Comparison of ENCODE assay signal across 8 mouse cellular contexts in genomic region chr11:6274387-6275093, GRCm38 (mm10). TPM values are rescaled to one million over a fixed set of nuclear protein-coding genes. Genes with fewer than 3 reads are reported as not detected.
DNase-seq lines count a peak whose midpoint lies in the region; ATAC-seq and TF ChIP-seq lines count a peak whose summit lies in the region.

Gene Tmed4 (minus strand): TSS chr11:6274870.

- ATAC-seq in frontal cortex, adult (ENCODE audit: low TSS enrichment), result peak; percentile 96
- ATAC-seq in lung, postnatal 0 days, result peak; percentile 97

- TF ChIP-seq EP300 in lung, postnatal 0 days (IDR thresholded peaks at IDR 0.05), result no peak

- H3K27me3 ChIP-seq in hindbrain, embryonic 10.5 days (ENCODE audit: insufficient read depth, poor library complexity, severe bottlenecking), result no peaks in the 10 kb centered on the region
- no peaks in the 10 kb centered on the region for H3K27me3 ChIP-seq in lung, postnatal 0 days (replicated peaks; ENCODE audit: insufficient read depth, low read length)

- H3K4me3 ChIP-seq in hindbrain, embryonic 10.5 days, result peak within 1 kb of the TSS; percentile 93
- peak within 1 kb of the TSS; percentile 68 for H3K4me3 ChIP-seq in lung, postnatal 0 days (ENCODE audit: low read depth, low read length)

- H3K27ac ChIP-seq in hindbrain, embryonic 10.5 days, result peak within 1 kb of the TSS; percentile 94
- H3K27ac ChIP-seq in lung, postnatal 0 days (ENCODE audit: low read length), result peak within 1 kb of the TSS; percentile 43

- H3K36me3 ChIP-seq in hindbrain, embryonic 10.5 days, result peaks cover 32% of the 10 kb centered on the region
- peaks cover 17% of the 10 kb centered on the region; the same call in 1 of the 2 replicates for H3K36me3 ChIP-seq in lung, postnatal 0 days (ENCODE audit: insufficient read depth, low read length)

- peak; percentile 93 for TF ChIP-seq CTCF in lung, postnatal 0 days (IDR thresholded peaks at IDR 0.05)

- under 1% methylated on average over 39 of the region's 39 CpGs for WGBS in hindbrain, embryonic 10.5 days
- 1% methylated on average over 39 of the region's 39 CpGs for WGBS in lung, postnatal 0 days

- H3K4me1 ChIP-seq in hindbrain, embryonic 10.5 days (replicated peaks), result peaks cover 29% of the 10 kb centered on the region
- peaks cover 5% of the 10 kb centered on the region; the same call in 1 of the 2 replicates for H3K4me1 ChIP-seq in lung, postnatal 0 days (ENCODE audit: insufficient read depth, low read depth, low read length)

- H3K9ac ChIP-seq in lung, postnatal 0 days (replicated peaks; ENCODE audit: low read depth), result peak within 1 kb of the TSS; percentile 74

- H3K4me2 ChIP-seq in lung, postnatal 0 days (replicated peaks; ENCODE audit: low read depth, low read length), result peak within 1 kb of the TSS; percentile 92

- DNase-seq in MN1 (ENCODE audit: low spot score), result peak; percentile 100
- peak; percentile 99 for DNase-seq in cerebellum, adult 9-10 months
- DNase-seq in hindbrain, embryonic 10.5 days (ENCODE audit: low spot score), result peak; percentile 97
- DNase-seq in layer of hippocampus, adult 9-11 months, result peak; percentile 97
- DNase-seq in lung, postnatal 0 days (ENCODE audit: low spot score), result peak; percentile 99
- peak; percentile 95 for DNase-seq in ovary, postnatal 14 days (ENCODE audit: low spot score)
- DNase-seq in thymus, postnatal 14 days, result peak; percentile 99

- no peaks in the 10 kb centered on the region for H3K9me3 ChIP-seq in hindbrain, embryonic 10.5 days
- no peaks in the 10 kb centered on the region for H3K9me3 ChIP-seq in lung, postnatal 0 days (ENCODE audit: low read length)

RNA-seq across cellular contexts. Expression of gene Tmed4, which starts in this region (rescaled TPM):
- polyA plus RNA-seq in hindbrain, embryonic 10.5 days (2016; fragmentation: Nextera tagmentation; extraction: Ambion mirVana), result 128 and 137 TPM in 2 replicates
- polyA plus RNA-seq in lung, postnatal 0 days (2015; fragmentation: Nextera tagmentation; extraction: Ambion mirVana), result 92.0 and 95.7 TPM in 2 replicates

Comparison
In these comparisons a context has a peak if more than half of its experiments do, and no peak if none do; other contexts are left out.
1. Peak in every context shown above with its lines: DNase-seq, ATAC-seq, H3K4me3 ChIP-seq and H3K27ac ChIP-seq.